Mouse (Mus musculus): ENCODE measurements around the gene Larp6.

GRCm38 (mm10) chr9:60715271-60715670 lies 2.5 kb downstream of the Larp6 start:
- no peak for TF ChIP-seq GATA1 (IDR thresholded peaks at IDR 0.05; ENCODE audit: low read length)
- TF ChIP-seq TAL1 (IDR thresholded peaks at IDR 0.05; ENCODE audit: low read length) = no peak

Measured in erythroblast, embryonic 14.5 days (primary cell).